Mouse (Mus musculus) E14TG2a.4 (cell line): ENCODE results near the gene Gga3.
"Not testable (repeated sequence)": the region's sequence is repeated elsewhere in the genome, so short reads cannot be mapped to it uniquely, and the experiment has no call there.

Experiments used
- H3K27me3 ChIP-seq: 2 replicates; pipeline ENCODE4 v1.6.1; 2014; ENCODE audit warnings: low read length, control low read depth; ENCODE audit not compliant: insufficient read depth
- H3K36me3 ChIP-seq: 2 replicates; pipeline ENCODE4 v1.6.1; 2014; ENCODE audit warnings: low read length, control low read depth; ENCODE audit not compliant: insufficient read depth
- H3K4me1 ChIP-seq: replicated peaks from 2 replicates; pipeline ENCODE4 v1.6.1; 2014; ENCODE audit warnings: low read depth, low read length, control low read depth
- H3K4me3 ChIP-seq: replicated peaks from 2 replicates; pipeline ENCODE4 v1.5.1; 2014; ENCODE audit warnings: mild to moderate bottlenecking, low read length
- H3K9me3 ChIP-seq: 2 replicates; pipeline ENCODE4 v1.6.1; 2014; ENCODE audit warnings: low read length, control low read depth
- CTCF ChIP-seq: conservative IDR thresholded peaks from 2 replicates; pipeline ENCODE4 v1.5.1; 2014; ENCODE audit warnings: low read length
- NANOG ChIP-seq: IDR thresholded peaks from 2 replicates; pipeline ENCODE4 v1.6.1; 2014; ENCODE audit warnings: borderline replicate concordance, low read length, mixed read lengths
- POU5F1 ChIP-seq: IDR thresholded peaks from 2 replicates; pipeline ENCODE4 v1.6.1; 2014; ENCODE audit warnings: low read length, borderline replicate concordance

Gga3 gene

DNA sequence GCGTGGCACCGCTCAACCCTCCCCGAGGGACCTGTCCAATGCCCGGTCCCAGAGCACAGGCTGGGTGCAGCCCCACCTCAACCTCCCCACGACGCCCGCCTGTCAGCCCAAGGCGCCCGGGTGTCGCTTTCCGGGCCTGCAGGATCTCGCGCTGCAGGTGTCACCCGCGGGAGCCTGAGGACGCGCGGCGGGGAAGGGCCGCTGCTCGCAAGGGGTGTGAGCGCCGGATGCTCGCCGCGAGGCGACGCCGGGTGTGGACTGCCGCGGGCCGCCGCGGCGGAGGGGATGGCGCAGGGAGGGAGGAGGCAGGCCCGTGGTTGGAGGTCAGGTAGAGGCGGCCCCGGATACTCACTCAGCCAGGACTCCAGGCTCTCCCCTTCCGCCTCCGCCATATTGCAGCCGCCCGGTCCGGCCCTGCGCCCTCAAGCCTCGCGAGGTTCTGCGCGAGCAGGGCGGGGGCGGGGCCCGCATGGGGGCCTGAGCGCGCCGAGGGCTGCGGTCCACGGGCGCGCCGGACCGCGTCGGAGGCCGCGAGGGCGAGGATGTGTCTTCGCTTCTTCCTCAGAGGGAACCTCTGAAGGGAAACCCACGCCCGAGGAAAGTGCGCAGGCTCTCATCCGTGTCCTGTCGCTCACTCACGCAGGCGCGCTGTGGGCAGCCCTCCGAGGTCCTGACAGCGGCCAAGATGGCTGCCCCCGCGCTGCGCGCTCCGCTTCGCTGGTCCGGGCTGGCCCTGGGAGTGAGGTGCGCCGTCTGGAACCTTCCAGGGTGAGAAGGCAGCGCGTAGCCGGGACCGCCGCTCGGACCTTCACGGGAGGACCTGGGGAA, at the start of gene Gga3, which contains the start of gene Mrps7:
Gene Gga3, minus strand, starts transcription at position 576 of the 828 bp plus-strand sequence.
Gene Mrps7, plus strand, starts transcription at position 450 of the 828 bp plus-strand sequence.
- Histone ChIP-seq H3K4me1 (peaks cover 81% of the 10 kb centered on the region), H3K36me3 (peaks cover 75% of the 10 kb centered on the region), H3K9me3 (no peaks in the 10 kb centered on the region), H3K27me3 (no peaks in the 10 kb centered on the region), H3K4me3 (peak within 1 kb of the TSS; percentile 99)
- TF ChIP-seq CTCF (no peak), NANOG (no peak), POU5F1 (no peak)

DNA sequence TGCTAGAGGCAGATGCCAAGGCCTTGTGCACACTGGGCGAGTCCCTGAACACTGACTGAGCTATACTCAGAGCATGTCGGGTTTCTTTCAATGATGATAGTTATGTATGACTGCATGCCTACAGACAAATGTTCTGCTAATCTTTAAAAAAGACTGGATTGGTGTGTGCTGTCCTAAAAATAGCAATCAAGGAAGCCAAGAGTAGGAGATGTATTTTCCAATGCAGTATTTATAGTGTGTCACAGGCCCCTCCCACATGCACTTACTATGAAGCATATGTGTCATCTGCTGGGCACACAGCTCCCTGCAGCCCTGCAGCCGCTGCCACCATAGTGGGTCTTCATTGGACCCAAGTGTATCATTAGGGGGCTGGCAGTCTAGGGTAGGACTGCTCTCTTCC, 49.3 kb upstream of the Gga3 start:
- Histone ChIP-seq H3K36me3 (peaks cover 76% of the 10 kb centered on the region), H3K4me1 (peaks cover 46% of the 10 kb centered on the region), H3K4me3 (no peak overlapping the region), H3K9me3 (no peaks in the 10 kb centered on the region), H3K27me3 (no peaks in the 10 kb centered on the region)
- TF ChIP-seq POU5F1 (no peak), NANOG (no peak), CTCF (no peak)

DNA sequence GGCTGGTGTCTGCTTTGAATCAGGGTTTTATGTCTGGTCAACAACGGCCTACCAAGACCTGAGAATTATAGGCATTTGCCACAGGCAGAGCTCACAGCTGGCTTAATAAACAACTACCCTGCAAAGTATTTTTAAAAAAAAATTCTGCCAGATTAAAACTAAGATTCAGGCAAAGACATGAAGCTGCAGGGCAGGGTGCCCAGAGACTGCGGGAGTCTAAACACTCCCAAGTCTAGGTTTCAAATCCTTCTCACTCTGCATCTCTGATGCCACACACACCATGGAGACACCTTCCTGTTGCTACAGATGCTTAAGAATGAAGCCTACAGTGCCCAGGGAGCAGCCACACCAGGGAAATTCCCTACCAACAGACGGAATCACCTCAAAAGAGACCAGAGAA, 47.8 kb upstream of the Gga3 start:
- Histone ChIP-seq H3K36me3 (peaks cover 87% of the 10 kb centered on the region), H3K4me3 (no peak overlapping the region), H3K27me3 (no peaks in the 10 kb centered on the region), H3K4me1 (peaks cover 52% of the 10 kb centered on the region), H3K9me3 (no peaks in the 10 kb centered on the region)
- no peak for TF ChIP-seq POU5F1
- no peak for TF ChIP-seq NANOG
- no peak for TF ChIP-seq CTCF

DNA sequence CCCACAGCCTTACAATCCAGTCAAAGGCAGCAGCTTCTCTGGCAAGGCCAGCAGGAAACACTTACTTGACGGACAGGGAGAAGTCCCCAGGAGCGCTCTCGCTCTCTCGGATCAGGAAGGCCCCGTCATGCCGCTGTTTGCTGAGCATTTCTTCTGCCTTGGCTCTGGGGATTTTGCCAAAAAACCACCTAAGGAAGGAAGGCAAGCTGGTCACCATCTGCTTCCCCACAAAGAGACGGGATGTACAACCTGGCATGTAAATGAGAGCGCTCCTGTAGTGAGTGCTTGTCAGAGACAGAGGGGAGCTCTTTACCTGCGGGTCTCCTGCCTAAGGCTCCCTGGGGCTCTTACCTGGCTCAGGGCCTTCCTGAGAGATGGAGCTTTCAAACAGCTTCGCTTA, 45.9 kb upstream of the Gga3 start:
- Histone ChIP-seq H3K27me3 (no peaks in the 10 kb centered on the region), H3K9me3 (no peaks in the 10 kb centered on the region), H3K4me1 (peaks cover 56% of the 10 kb centered on the region), H3K4me3 (no peak overlapping the region), H3K36me3 (peaks cover 94% of the 10 kb centered on the region)
- TF ChIP-seq NANOG (no peak), POU5F1 (no peak), CTCF (no peak)

DNA sequence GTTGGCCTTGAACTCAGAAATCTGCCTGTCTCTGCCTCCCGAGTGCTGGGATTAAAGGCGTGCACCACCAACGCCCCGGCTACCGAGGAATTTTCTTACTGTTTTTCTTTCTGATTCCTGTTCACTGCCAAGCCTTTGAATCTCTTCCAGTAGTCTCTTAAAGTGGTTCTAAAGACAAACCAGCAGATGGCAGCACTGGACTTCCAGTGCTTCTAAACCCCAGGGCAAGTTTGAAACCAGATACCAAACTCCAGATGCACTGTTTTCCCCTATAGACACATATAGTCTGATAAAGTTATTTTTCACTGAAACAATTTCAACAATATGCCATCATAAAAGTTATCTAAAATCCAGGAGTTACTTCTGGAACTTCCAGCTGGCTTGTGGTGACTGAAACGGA, 43.6 kb upstream of the Gga3 start:
- H3K4me1 ChIP-seq: peaks cover 68% of the 10 kb centered on the region
- TF ChIP-seq CTCF: peak; percentile 60
- TF ChIP-seq POU5F1: no peak
- no peak overlapping the region for H3K4me3 ChIP-seq
- H3K9me3 ChIP-seq: no peaks in the 10 kb centered on the region
- peaks cover 81% of the 10 kb centered on the region for H3K36me3 ChIP-seq
- H3K27me3 ChIP-seq: no peaks in the 10 kb centered on the region

DNA sequence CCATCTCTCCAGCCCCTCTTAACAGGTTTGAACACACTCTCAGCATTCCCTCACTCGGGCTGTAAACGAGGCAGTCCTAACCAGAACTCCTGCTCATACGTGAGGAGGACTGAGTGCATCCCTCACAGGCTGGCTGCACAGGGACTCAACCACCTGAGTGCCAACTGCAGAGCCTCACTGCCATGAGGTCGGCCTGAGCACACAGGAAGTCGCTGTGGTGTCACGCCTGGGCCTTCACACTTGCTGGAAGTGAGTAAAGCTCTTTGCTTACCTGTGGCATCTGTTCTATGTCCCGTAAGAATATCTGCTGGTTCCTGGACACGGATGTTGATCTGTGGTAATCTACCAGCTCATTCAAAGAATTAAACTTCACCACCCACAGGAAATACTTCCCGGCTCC, 42.6 kb upstream of the Gga3 start:
- Histone ChIP-seq H3K9me3 (no peaks in the 10 kb centered on the region), H3K36me3 (peaks cover 80% of the 10 kb centered on the region), H3K4me3 (no peak overlapping the region), H3K4me1 (peaks cover 76% of the 10 kb centered on the region), H3K27me3 (no peaks in the 10 kb centered on the region)
- no peak for TF ChIP-seq CTCF
- TF ChIP-seq NANOG: no peak
- TF ChIP-seq POU5F1: no peak

DNA sequence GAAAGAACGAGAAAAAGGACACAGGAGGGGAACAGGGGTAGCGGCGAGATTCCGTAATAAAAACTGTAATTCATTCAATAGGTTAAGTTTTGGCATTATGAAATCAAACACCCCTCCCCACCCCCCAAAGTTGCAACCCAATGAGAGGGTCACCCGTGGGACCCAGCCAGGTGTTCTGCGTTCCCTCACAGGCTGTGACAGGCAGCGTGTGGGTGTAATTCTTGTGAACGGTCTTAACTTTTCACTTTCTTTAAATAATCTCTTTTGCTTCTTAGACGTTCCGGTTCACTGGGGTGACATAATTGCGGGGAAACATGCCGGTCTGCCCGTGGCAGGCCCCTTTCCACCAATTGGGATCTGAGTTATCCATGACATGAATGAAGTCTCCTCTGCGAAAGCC, 41.6 kb upstream of the Gga3 start:
- Histone ChIP-seq H3K4me1 (peaks cover 85% of the 10 kb centered on the region), H3K36me3 (peaks cover 72% of the 10 kb centered on the region)
- not testable (repeated sequence) for H3K9me3 ChIP-seq, H3K4me3 ChIP-seq, H3K27me3 ChIP-seq

DNA sequence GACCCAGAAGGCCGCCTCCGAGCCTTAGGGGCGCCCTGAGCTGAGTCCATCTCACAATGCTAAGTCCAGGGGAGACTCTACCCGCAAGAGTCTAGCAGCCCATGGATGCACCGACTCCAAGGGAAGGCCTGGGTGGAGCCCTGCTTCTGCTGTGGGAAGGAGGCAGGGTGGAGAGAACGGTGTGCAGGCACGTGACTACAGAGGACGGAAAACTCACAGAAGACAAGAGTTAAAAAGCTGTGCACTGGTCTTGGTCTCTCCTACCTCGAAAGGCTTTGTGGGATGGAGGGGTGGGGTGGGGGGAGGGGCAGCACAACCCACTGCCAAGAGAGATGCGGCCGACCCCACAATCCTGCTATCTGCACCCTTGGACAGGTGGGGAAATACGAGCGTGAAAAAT, 40.5 kb upstream of the Gga3 start:
- TF ChIP-seq NANOG (no peak), POU5F1 (no peak), CTCF (no peak)
- Histone ChIP-seq H3K4me3 (no peak overlapping the region; the same call in 1 of the 2 replicates), H3K4me1 (peaks cover 87% of the 10 kb centered on the region), H3K27me3 (no peaks in the 10 kb centered on the region), H3K9me3 (no peaks in the 10 kb centered on the region), H3K36me3 (peaks cover 62% of the 10 kb centered on the region)

DNA sequence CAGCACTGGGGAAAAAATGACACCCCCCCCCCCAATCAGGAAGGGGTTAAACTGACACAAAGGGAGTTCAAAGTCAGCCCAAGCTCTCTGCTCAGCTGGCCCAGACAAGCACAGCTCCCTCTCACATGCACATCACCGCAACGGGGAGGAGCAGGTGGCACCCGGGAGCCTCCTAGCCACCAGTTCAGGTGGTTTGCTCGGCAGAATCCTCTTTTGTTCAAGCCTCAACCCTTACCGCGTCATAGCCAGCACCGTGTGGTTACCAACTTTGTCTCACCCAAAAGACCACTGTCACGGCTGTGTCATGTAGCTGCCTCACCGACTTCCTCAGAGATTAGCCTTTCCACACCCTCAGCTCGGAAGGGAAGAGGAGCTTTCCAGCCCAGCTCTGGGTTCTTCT, 39.4 kb upstream of the Gga3 start:
- Histone ChIP-seq H3K4me3 (peak overlapping the region; percentile 30; the same call in 1 of the 2 replicates), H3K9me3 (no peaks in the 10 kb centered on the region), H3K27me3 (no peaks in the 10 kb centered on the region), H3K4me1 (peaks cover 92% of the 10 kb centered on the region), H3K36me3 (peaks cover 51% of the 10 kb centered on the region)
- TF ChIP-seq CTCF (no peak), POU5F1 (no peak)
